Mouse (Mus musculus) ovary, postnatal 10 days (tissue): ENCODE measurements around the gene Lrrc74a.

Experiments used
- DNase-seq: peaks from one replicate; pipeline ENCODE4 v3.0.0; 2022; ENCODE audit warnings: low spot score

Lrrc74a gene

GRCm38 (mm10) chr12:86719961-86720639, 14.1 kb upstream of the Lrrc74a start:
- no peak for DNase-seq

- no peak for DNase-seq
Measured at GRCm38 (mm10) chr12:86721453-86721852, 12.7 kb upstream of the Lrrc74a start.

GRCm38 (mm10) chr12:86724300-86724699, 9.9 kb upstream of the Lrrc74a start:
- DNase-seq, result no peak

GRCm38 (mm10) chr12:86725706-86726105, 8.5 kb upstream of the Lrrc74a start:
- no peak for DNase-seq

GRCm38 (mm10) chr12:86726120-86726640, 8.0 kb upstream of the Lrrc74a start, which contains the start of gene Angel1:
Gene Angel1, minus strand, starts transcription at chr12:86726460.
- peak; percentile 83 for DNase-seq

GRCm38 (mm10) chr12:86761036-86761435, 26.9 kb downstream of the Lrrc74a start:
- DNase-seq, result no peak

GRCm38 (mm10) chr12:86764060-86764459, 29.9 kb downstream of the Lrrc74a start:
- DNase-seq, result no peak

- no peak for DNase-seq
Measured at GRCm38 (mm10) chr12:86766467-86766866, 32.3 kb downstream of the Lrrc74a start.

- no peak for DNase-seq
Measured at GRCm38 (mm10) chr12:86767868-86768631, 33.9 kb downstream of the Lrrc74a start.

GRCm38 (mm10) chr12:86768986-86769580, 34.9 kb downstream of the Lrrc74a start:
- DNase-seq, result peak; percentile 62

- no peak for DNase-seq
Measured at GRCm38 (mm10) chr12:86769819-86770218, 35.6 kb downstream of the Lrrc74a start.

- DNase-seq, result no peak
Measured at GRCm38 (mm10) chr12:86770261-86770670, 36.1 kb downstream of the Lrrc74a start.

GRCm38 (mm10) chr12:86770927-86771326, 36.8 kb downstream of the Lrrc74a start:
- DNase-seq, result no peak

GRCm38 (mm10) chr12:86771823-86772427, 37.8 kb downstream of the Lrrc74a start:
- peak; percentile 82 for DNase-seq

GRCm38 (mm10) chr12:86772551-86772950, 38.4 kb downstream of the Lrrc74a start:
- no peak for DNase-seq

GRCm38 (mm10) chr12:86775561-86776280, 41.6 kb downstream of the Lrrc74a start:
- DNase-seq, result peak; percentile 44

GRCm38 (mm10) chr12:86776341-86776860, 42.2 kb downstream of the Lrrc74a start:
- no peak for DNase-seq

- DNase-seq, result no peak
Measured at GRCm38 (mm10) chr12:86778531-86778930, 44.4 kb downstream of the Lrrc74a start.

GRCm38 (mm10) chr12:86779206-86779989, 45.2 kb downstream of the Lrrc74a start:
- no peak for DNase-seq

- DNase-seq, result no peak
Measured at GRCm38 (mm10) chr12:86781654-86782202, 47.6 kb downstream of the Lrrc74a start.
